Mouse (Mus musculus) intestine, postnatal 0 days (tissue): ENCODE measurements around the gene Pex13. TPM values are rescaled to one million over a fixed set of nuclear protein-coding genes. Genes with fewer than 3 reads are reported as not detected.

Source experiments
- ATAC-seq: fragments of 200-750 bp; cut with Nextera tagmentation; 2 replicates; pipeline ENCODE4 v1.8.0; 2017; ENCODE audit warnings: mild to moderate bottlenecking, moderate TSS enrichment, moderate library complexity
- H3K27ac ChIP-seq: fragments of 300-500 bp; sonication (generic); 2 replicates; pipeline ENCODE4 v1.5.1; 2014; ENCODE audit warnings: mild to moderate bottlenecking, low read depth, low read length, moderate library complexity
- H3K27me3 ChIP-seq: fragments of 300-500 bp; sonication (generic); replicated peaks from 2 replicates; pipeline ENCODE4 v1.6.1; 2014; ENCODE audit warnings: low read length, mixed read lengths; ENCODE audit not compliant: control insufficient read depth, insufficient read depth
- H3K36me3 ChIP-seq: fragments of 300-500 bp; sonication (generic); 2 replicates; pipeline ENCODE4 v1.6.1; 2014; ENCODE audit warnings: mild to moderate bottlenecking, moderate library complexity; ENCODE audit not compliant: control insufficient read depth, insufficient read depth
- H3K4me1 ChIP-seq: fragments of 300-500 bp; sonication (generic); replicated peaks from 2 replicates; pipeline ENCODE4 v1.6.1; 2014; ENCODE audit warnings: antibody characterized with exemption, low read length, mixed read lengths; ENCODE audit not compliant: control insufficient read depth, insufficient read depth
- H3K4me2 ChIP-seq: fragments of 300-500 bp; sonication (generic); replicated peaks from 2 replicates; pipeline ENCODE4 v1.6.1; 2014; ENCODE audit warnings: low read depth, mild to moderate bottlenecking, moderate library complexity
- H3K4me3 ChIP-seq: fragments of 300-500 bp; sonication (generic); 2 replicates; pipeline ENCODE4 v1.5.1; 2014; ENCODE audit warnings: low read depth, low read length
- H3K9ac ChIP-seq: fragments of 300-500 bp; sonication (generic); 2 replicates; pipeline ENCODE4 v1.6.1; 2014; ENCODE audit warnings: mild to moderate bottlenecking, low read depth, low read length
- H3K9me3 ChIP-seq: fragments of 300-500 bp; sonication (generic); 2 replicates; pipeline ENCODE4 v1.6.1; 2016; ENCODE audit warnings: mixed run types; ENCODE audit not compliant: control insufficient read depth
- CTCF ChIP-seq: sonication (generic); IDR thresholded peaks from 2 replicates; pipeline ENCODE4 v1.5.1; 2016; ENCODE audit warnings: low read depth, mild to moderate bottlenecking, control low read depth, antibody characterized with exemption, moderate library complexity
- WGBS: fragments of 180-500 bp; shearing (Covaris S2); extraction: QIAGEN DNeasy Blood & Tissue Kit; methylation state at CpG from one replicate; pipeline ENCODE4 v1.1.7; 2014; 5-methylcytosine and 5-hydroxymethylcytosine counted together
- polyA plus RNA-seq: library from polyadenylated mRNA; unstranded; fragments of >200 nt; fragmentation: Nextera tagmentation; extraction: Ambion mirVana; gene quantifications from 2 replicates; pipeline ENCODE4 v1.2.1, GENCODE M21; 2015

Gene Pex13
- polyA plus RNA-seq = 29.7 and 36.1 TPM in 2 replicates

- peak; percentile 9; the same call in 1 of the 2 replicates for TF ChIP-seq CTCF
- peaks cover 4% of the 10 kb centered on the region; the same call in 1 of the 2 replicates for H3K4me1 ChIP-seq
- H3K4me2 ChIP-seq = peak within 1 kb of the TSS; percentile 69
- no peaks in the 10 kb centered on the region for H3K27me3 ChIP-seq
- H3K9ac ChIP-seq = peak within 1 kb of the TSS; percentile 95
- H3K27ac ChIP-seq = peak within 1 kb of the TSS; percentile 99
- under 1% methylated on average over 49 of the region's 49 CpGs for WGBS
- ATAC-seq = peak; percentile 91
- no peaks in the 10 kb centered on the region for H3K9me3 ChIP-seq
- H3K36me3 ChIP-seq = no peaks in the 10 kb centered on the region
- peak within 1 kb of the TSS; percentile 96 for H3K4me3 ChIP-seq
Observed at GRCm38 (mm10) chr11:23665798-23666501, at the start of gene Pex13. Pex13 (minus strand) TSS chr11:23665959.

GRCm38 (mm10) chr11:23712299-23712698 lies 46.5 kb upstream of the Pex13 start:
- no peaks in the 10 kb centered on the region for H3K27me3 ChIP-seq
- H3K36me3 ChIP-seq = peaks cover 62% of the 10 kb centered on the region
- H3K9ac ChIP-seq = no peak overlapping the region
- H3K9me3 ChIP-seq = no peaks in the 10 kb centered on the region
- no peak overlapping the region for H3K4me3 ChIP-seq
- WGBS = 90% methylated on average over 3 of the region's 3 CpGs
- no peak overlapping the region for H3K27ac ChIP-seq
- no peak for TF ChIP-seq CTCF
- no peak overlapping the region for H3K4me2 ChIP-seq
- ATAC-seq = no peak
- H3K4me1 ChIP-seq = no peaks in the 10 kb centered on the region

GRCm38 (mm10) chr11:23704604-23705294 lies 39.0 kb upstream of the Pex13 start:
- no peak for TF ChIP-seq CTCF

GRCm38 (mm10) chr11:23701831-23702230 lies 36.1 kb upstream of the Pex13 start:
- Histone ChIP-seq H3K27me3 (no peaks in the 10 kb centered on the region), H3K9me3 (no peaks in the 10 kb centered on the region), H3K27ac (no peak overlapping the region), H3K4me2 (no peak overlapping the region), H3K4me3 (no peak overlapping the region), H3K36me3 (peaks cover 5% of the 10 kb centered on the region), H3K9ac (no peak overlapping the region), H3K4me1 (no peaks in the 10 kb centered on the region)
- ATAC-seq = no peak; the same call in 1 of the 2 replicates
- 84% methylated on average over 3 of the region's 3 CpGs for WGBS
- TF ChIP-seq CTCF = no peak

More at GRCm38 (mm10) chr11:23704604-23705294, 39.0 kb upstream of the Pex13 start:
- WGBS = 77% methylated on average over 7 of the region's 7 CpGs
- Histone ChIP-seq H3K9ac (no peak overlapping the region), H3K27me3 (no peaks in the 10 kb centered on the region), H3K4me1 (no peaks in the 10 kb centered on the region), H3K4me2 (no peak overlapping the region), H3K4me3 (no peak overlapping the region), H3K27ac (no peak overlapping the region), H3K36me3 (peaks cover 22% of the 10 kb centered on the region), H3K9me3 (no peaks in the 10 kb centered on the region)
- no peak for ATAC-seq

GRCm38 (mm10) chr11:23699414-23700095 lies 33.8 kb upstream of the Pex13 start:
- no peak overlapping the region for H3K9ac ChIP-seq
- no peak for ATAC-seq
- H3K36me3 ChIP-seq = peaks cover 5% of the 10 kb centered on the region; the same call in 1 of the 2 replicates
- H3K4me3 ChIP-seq = no peak overlapping the region
- no peaks in the 10 kb centered on the region for H3K27me3 ChIP-seq
- TF ChIP-seq CTCF = no peak
- WGBS = 50% methylated on average over 3 of the region's 3 CpGs
- H3K9me3 ChIP-seq = no peaks in the 10 kb centered on the region
- no peak overlapping the region for H3K27ac ChIP-seq
- H3K4me1 ChIP-seq = no peaks in the 10 kb centered on the region
- no peak overlapping the region for H3K4me2 ChIP-seq

GRCm38 (mm10) chr11:23698526-23698925 lies 32.8 kb upstream of the Pex13 start:
- Histone ChIP-seq H3K27ac (no peak overlapping the region), H3K9me3 (no peaks in the 10 kb centered on the region), H3K36me3 (no peaks in the 10 kb centered on the region; the same call in 1 of the 2 replicates), H3K27me3 (no peaks in the 10 kb centered on the region), H3K4me3 (no peak overlapping the region), H3K4me2 (no peak overlapping the region), H3K4me1 (no peaks in the 10 kb centered on the region), H3K9ac (no peak overlapping the region)
- WGBS = 63% methylated on average over 2 of the region's 2 CpGs
- no peak for TF ChIP-seq CTCF
- no peak for ATAC-seq
